Mouse (Mus musculus) heart, embryonic 16.5 days (tissue): ENCODE measurements around the gene Itpkb. TPM values are rescaled to one million over a fixed set of nuclear protein-coding genes. Genes with fewer than 3 reads are reported as not detected.
A peak's percentile ranks its signal among the peaks of the same experiment; 100 is the strongest.

ENCODE experiments used
- ATAC-seq: fragments of 200-750 bp; cut with Nextera tagmentation; replicated peaks from 2 replicates; pipeline ENCODE4 v1.8.0; 2017; ENCODE audit warnings: moderate number of reproducible peaks; ENCODE audit not compliant: insufficient read depth, low FRiP score; ENCODE audit errors: extremely low read depth
- H3K27ac ChIP-seq: fragments of 300-500 bp; sonication (generic); 2 replicates; pipeline ENCODE4 v1.5.1; 2014; ENCODE audit warnings: mild to moderate bottlenecking, low read length, control low read depth, moderate library complexity
- H3K27me3 ChIP-seq: fragments of 300-500 bp; sonication (generic); 2 replicates; pipeline ENCODE4 v1.6.1; 2014; ENCODE audit warnings: low read length, mixed read lengths; ENCODE audit not compliant: control insufficient read depth, insufficient read depth
- H3K36me3 ChIP-seq: fragments of 300-500 bp; sonication (generic); 2 replicates; pipeline ENCODE4 v1.6.1; 2014; ENCODE audit not compliant: control insufficient read depth, insufficient read depth
- H3K4me1 ChIP-seq: fragments of 300-500 bp; sonication (generic); 2 replicates; pipeline ENCODE4 v1.6.1; 2014; ENCODE audit warnings: low read length, mixed read lengths; ENCODE audit not compliant: control insufficient read depth, insufficient read depth
- H3K4me2 ChIP-seq: fragments of 300-500 bp; sonication (generic); 2 replicates; pipeline ENCODE4 v1.6.1; 2014; ENCODE audit warnings: low read depth, mild to moderate bottlenecking, control low read depth, low read length
- H3K4me3 ChIP-seq: fragments of 300-500 bp; sonication (generic); 2 replicates; pipeline ENCODE4 v1.5.1; 2014; ENCODE audit warnings: mild to moderate bottlenecking, control low read depth, low read length
- H3K9ac ChIP-seq: fragments of 300-500 bp; sonication (generic); 2 replicates; pipeline ENCODE4 v1.6.1; 2014; ENCODE audit warnings: low read length, control low read depth
- H3K9me3 ChIP-seq: fragments of 300-500 bp; sonication (generic); replicated peaks from 2 replicates; pipeline ENCODE4 v1.6.1; 2016; ENCODE audit warnings: low read length; ENCODE audit not compliant: control insufficient read depth
- WGBS: fragments of 180-500 bp; shearing (Covaris S2); extraction: QIAGEN DNeasy Blood & Tissue Kit; methylation state at CpG from one replicate; pipeline ENCODE4 v1.1.7; 2014; 5-methylcytosine and 5-hydroxymethylcytosine counted together
- polyA plus RNA-seq: library from polyadenylated mRNA; unstranded; fragments of >200 nt; fragmentation: Nextera tagmentation; extraction: Ambion mirVana; gene quantifications from 2 replicates; pipeline ENCODE4 v1.2.1, GENCODE M21; 2015

The Itpkb gene
- polyA plus RNA-seq, 1 experiment from 2014 or later: 7.3 TPM

DNA sequence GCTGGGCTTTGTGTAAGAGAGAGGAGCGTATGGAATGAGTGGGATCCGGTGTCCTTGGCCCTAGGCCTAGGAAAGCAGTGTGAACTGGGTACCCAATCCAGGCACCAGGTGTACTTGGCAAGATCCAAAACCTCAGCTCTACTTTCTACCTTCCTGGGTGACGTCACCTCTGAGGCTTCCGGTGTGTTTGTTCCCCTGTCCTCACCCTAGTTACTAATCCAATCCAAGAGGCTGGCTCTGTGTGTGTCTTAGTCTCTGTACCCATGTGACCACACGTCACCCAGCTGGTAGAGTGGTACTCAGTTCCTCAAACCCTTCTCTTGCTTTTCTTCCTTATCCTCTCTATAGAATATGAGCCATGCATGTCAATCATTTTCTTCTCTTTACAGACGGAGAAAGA is 71.4 kb downstream of the Itpkb start:
- H3K9ac ChIP-seq: no peak overlapping the region
- H3K36me3 ChIP-seq: no peaks in the 10 kb centered on the region
- H3K27me3 ChIP-seq: no peaks in the 10 kb centered on the region
- H3K9me3 ChIP-seq: no peaks in the 10 kb centered on the region
- no peak overlapping the region for H3K4me2 ChIP-seq
- no peak overlapping the region for H3K4me3 ChIP-seq
- WGBS: 82% methylated on average over 6 of the region's 6 CpGs
- H3K27ac ChIP-seq: peak overlapping the region; percentile 87
- ATAC-seq: no peak
- H3K4me1 ChIP-seq: peaks cover 49% of the 10 kb centered on the region

DNA sequence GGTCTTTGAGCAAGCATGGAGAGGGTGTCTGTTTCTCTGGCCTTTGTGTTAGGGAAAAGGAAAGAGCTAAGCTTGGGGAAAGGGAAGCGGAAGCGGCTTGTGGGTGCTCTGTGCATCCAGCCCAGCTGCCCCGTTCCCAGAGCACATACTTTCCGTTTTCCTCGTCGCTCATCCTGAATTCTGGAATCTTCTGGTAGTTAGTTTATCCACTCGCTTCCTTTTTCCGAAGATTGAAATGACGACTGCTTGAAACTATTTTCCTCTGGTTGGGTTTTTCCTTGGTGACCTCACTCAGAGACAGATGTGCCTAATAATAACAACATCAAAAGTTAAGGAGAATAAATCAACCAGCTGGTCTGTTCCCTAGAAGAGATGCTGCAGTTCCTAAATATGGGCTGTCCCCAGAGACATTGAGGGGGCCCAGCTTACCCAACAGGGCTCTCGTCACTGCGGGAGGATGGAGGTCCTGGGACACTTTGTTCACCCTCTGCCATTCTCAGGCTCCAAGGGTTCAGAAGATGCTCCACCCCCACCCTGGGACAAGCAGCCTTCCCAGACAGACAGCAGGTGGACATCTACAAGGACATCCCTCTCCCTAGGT is 72.3 kb downstream of the Itpkb start:
- Histone ChIP-seq H3K27ac (peak overlapping the region; percentile 87), H3K27me3 (no peaks in the 10 kb centered on the region), H3K4me2 (no peak overlapping the region), H3K9ac (no peak overlapping the region), H3K36me3 (no peaks in the 10 kb centered on the region), H3K4me1 (peaks cover 56% of the 10 kb centered on the region), H3K4me3 (no peak overlapping the region), H3K9me3 (no peaks in the 10 kb centered on the region)
- WGBS: 64% methylated on average over 11 of the region's 11 CpGs
- no peak for ATAC-seq

GRCm38 (mm10) chr1:180403357-180403693 is 73.0 kb downstream of the Itpkb start:
- H3K9ac ChIP-seq: peak overlapping the region; percentile 26
- H3K36me3 ChIP-seq: no peaks in the 10 kb centered on the region
- no peak for ATAC-seq
- peak overlapping the region; percentile 87 for H3K27ac ChIP-seq
- no peak overlapping the region for H3K4me3 ChIP-seq
- no peaks in the 10 kb centered on the region for H3K27me3 ChIP-seq
- peaks cover 64% of the 10 kb centered on the region for H3K4me1 ChIP-seq
- H3K9me3 ChIP-seq: no peaks in the 10 kb centered on the region
- WGBS: 65% methylated on average over 8 of the region's 8 CpGs
- peak overlapping the region; percentile 38 for H3K4me2 ChIP-seq

DNA sequence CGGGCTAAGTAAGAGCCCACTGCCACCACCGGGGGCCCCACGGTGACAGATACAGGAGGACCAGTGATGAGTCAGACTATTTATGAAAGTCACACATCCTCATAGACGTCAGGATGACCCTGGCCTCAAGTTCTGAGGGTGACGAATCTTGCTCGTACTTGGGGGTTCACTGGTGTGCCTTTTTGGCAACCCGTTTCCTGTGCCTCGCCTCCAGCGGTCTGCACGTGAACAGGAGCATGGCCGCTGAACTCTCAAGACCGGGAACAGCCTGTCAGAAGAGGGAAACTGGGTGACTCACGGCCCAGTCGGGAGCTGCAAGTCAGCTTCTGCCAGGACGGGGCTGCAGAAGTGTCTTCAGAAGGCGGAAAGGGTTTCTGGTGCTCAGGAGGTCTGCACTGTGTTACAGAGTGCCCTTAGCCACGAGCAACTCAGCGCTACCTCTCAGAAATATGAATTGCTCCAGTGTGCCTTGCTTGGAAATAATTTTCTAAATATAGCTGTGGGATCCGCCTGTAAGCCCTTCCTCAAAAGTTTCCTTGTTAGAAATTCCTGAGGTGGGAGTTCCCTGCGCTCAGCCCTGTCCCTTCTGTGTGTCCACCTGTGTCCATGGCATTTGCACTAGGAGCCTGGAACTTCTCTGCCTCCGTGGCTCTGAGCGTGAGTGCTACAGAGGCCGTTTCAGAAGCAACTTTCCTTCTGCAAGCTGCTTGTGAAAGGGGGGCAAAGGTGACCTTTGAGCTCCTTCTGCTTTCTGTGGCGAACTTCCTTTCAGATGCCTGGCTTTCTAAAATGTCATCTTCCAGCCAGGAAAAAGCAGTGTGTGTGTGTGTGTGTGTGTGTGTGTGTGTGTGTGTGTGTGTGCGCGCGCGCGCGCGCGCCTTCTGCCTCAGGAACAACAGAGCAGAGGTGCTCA is 73.7 kb downstream of the Itpkb start:
- H3K9ac ChIP-seq: peak overlapping the region; percentile 26
- H3K4me2 ChIP-seq: peak overlapping the region; percentile 38
- H3K27ac ChIP-seq: peak overlapping the region; percentile 87
- 22% methylated on average over 32 of the region's 32 CpGs for WGBS
- H3K27me3 ChIP-seq: no peaks in the 10 kb centered on the region
- H3K4me1 ChIP-seq: peaks cover 67% of the 10 kb centered on the region
- peak overlapping the region; percentile 3; the same call in 1 of the 2 replicates for H3K4me3 ChIP-seq
- H3K36me3 ChIP-seq: no peaks in the 10 kb centered on the region
- ATAC-seq: peak; percentile 46
- no peaks in the 10 kb centered on the region for H3K9me3 ChIP-seq

DNA sequence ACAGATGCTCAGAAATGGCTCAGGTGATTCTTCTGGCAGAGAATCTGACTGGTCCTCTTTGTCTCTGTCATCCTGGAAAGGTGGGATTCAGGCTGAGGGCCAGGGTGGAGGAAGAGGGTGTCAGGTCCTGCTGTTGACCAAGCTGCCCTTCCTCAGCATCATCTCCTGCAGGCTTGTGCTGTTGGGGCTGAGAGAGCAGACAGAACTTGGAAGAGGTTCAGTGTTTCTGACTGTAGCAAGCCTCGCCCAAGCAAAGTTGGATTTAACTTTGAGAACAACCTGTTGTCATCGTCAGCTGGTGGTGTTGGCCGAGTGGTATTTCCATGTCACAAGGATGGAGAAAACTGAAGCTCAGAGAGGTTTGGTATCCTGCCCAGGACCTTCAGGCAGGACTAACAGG is 74.4 kb downstream of the Itpkb start:
- no peaks in the 10 kb centered on the region for H3K9me3 ChIP-seq
- H3K9ac ChIP-seq: 0 out of 2 replicates have a peak overlapping the region, but pooled peaks have one; percentile 12
- 69% methylated on average over 3 of the region's 3 CpGs for WGBS
- no peak overlapping the region for H3K4me3 ChIP-seq
- no peak for ATAC-seq
- peak overlapping the region; percentile 87 for H3K27ac ChIP-seq
- H3K36me3 ChIP-seq: no peaks in the 10 kb centered on the region
- peaks cover 75% of the 10 kb centered on the region for H3K4me1 ChIP-seq
- no peak overlapping the region for H3K4me2 ChIP-seq
- H3K27me3 ChIP-seq: no peaks in the 10 kb centered on the region

DNA sequence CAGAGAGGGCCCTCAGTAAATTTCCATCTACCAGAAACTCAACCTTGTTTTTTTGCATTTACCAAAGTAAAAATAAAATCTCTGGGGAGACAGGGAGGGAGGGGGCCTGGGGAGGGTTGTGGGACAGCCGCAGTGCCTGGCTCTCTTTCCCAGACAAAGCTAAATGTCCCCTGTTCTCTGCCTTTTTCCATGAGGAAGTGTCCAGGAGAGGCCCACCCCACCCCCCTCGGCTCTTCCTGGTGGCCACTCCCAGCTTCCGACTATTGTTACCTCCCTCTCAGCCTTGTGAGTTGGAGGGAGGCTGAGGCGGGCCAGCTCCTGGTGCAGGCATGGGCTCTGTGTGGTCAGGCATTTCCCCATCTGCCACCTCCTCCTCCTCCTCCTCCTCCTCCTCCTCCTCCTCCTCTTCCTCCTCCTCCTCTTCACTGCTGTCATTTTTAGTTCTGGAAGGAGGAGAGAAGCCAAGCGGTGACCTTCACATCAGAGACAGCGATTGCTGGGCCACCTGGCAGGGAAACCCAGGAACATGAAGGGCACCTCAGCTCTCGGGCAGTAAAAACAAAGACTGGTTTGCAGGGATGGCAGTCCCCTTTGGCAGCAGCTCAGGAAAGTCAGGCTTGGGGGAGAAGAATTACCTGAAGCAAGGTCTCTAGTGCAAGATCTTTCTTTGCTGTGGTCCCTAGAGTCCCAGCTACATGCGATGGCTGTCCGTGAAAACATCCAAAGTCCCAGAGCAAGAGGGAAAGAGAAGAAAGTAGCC is 75.5 kb downstream of the Itpkb start:
- H3K9me3 ChIP-seq: no peaks in the 10 kb centered on the region
- H3K27me3 ChIP-seq: no peaks in the 10 kb centered on the region
- 0 out of 2 replicates have a peak, but pooled peaks have one; percentile 34 for ATAC-seq
- peak overlapping the region; percentile 87 for H3K27ac ChIP-seq
- no peak overlapping the region for H3K9ac ChIP-seq
- peaks cover 79% of the 10 kb centered on the region for H3K4me1 ChIP-seq
- 68% methylated on average over 9 of the region's 9 CpGs for WGBS
- no peak overlapping the region for H3K4me3 ChIP-seq
- no peak overlapping the region for H3K4me2 ChIP-seq
- no peaks in the 10 kb centered on the region for H3K36me3 ChIP-seq

DNA sequence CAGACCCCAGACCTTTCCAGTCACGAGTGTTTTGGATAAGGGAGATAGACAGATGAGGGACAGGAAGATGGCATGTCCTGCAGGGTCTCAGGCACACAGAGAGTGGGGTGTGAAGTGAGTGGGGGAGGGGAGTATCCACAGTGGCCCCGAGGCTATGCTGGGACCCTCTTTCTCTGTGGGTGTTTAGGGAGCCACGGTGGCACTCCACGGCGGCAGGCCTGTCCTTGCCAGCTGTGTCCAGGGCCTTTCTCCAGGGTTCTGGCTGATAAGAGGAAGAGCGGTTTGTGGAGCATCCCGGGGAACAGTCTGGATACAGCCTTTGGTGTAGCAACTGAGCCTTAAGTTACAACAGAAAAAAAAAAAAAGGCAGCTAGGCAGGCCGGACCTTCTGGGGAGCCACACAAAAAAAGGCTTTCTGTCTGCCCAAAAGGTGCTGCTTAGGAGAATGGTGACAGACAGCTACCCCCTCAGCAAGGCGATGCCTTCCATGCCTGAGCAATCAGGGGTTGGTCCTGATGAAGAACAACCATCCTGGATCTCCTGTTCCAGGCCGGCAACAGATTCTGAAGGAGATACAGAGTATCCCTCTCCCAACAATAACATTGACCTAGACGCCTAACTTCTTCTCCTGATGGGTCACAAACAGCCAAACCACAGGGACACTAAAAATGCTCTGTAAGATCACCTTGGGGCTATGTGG is 76.2 kb downstream of the Itpkb start:
- Histone ChIP-seq H3K27ac (peak overlapping the region; percentile 28; the same call in 1 of the 2 replicates), H3K9me3 (no peaks in the 10 kb centered on the region), H3K4me1 (peaks cover 72% of the 10 kb centered on the region), H3K4me2 (0 out of 2 replicates have a peak overlapping the region, but pooled peaks have one; percentile 54), H3K36me3 (no peaks in the 10 kb centered on the region), H3K4me3 (no peak overlapping the region), H3K27me3 (no peaks in the 10 kb centered on the region), H3K9ac (no peak overlapping the region)
- ATAC-seq: no peak
- WGBS: 63% methylated on average over 11 of the region's 11 CpGs

- Histone ChIP-seq H3K27ac (peak overlapping the region; percentile 63; the same call in 1 of the 2 replicates), H3K4me3 (peak overlapping the region; percentile 38), H3K4me1 (peaks cover 64% of the 10 kb centered on the region), H3K9me3 (no peaks in the 10 kb centered on the region), H3K36me3 (no peaks in the 10 kb centered on the region), H3K4me2 (peak overlapping the region; percentile 54), H3K27me3 (no peaks in the 10 kb centered on the region), H3K9ac (peak overlapping the region; percentile 73)
- WGBS: 19% methylated on average over 16 of the region's 16 CpGs
- 0 out of 2 replicates have a peak, but pooled peaks have one; percentile 46 for ATAC-seq
Observed at GRCm38 (mm10) chr1:180407171-180407671, 76.9 kb downstream of the Itpkb start.
